Mouse (Mus musculus) hematopoietic multipotent progenitor cell, adult 10-12 weeks (in vitro differentiated cells): ENCODE data around the gene Gramd4. TPM values are rescaled to one million over a fixed set of nuclear protein-coding genes. Genes with fewer than 3 reads are reported as not detected.

ENCODE experiments used
- polyA plus RNA-seq: library from polyadenylated mRNA; stranded (reverse); fragments of >175 nt; gene quantifications from 2 replicates; pipeline ENCODE4 v1.2.3, GENCODE M21; 2012; ENCODE audit warnings: low replicate concordance

Gramd4 gene
- 35.3 and 45.5 TPM in 2 replicates for polyA plus RNA-seq

DNA sequence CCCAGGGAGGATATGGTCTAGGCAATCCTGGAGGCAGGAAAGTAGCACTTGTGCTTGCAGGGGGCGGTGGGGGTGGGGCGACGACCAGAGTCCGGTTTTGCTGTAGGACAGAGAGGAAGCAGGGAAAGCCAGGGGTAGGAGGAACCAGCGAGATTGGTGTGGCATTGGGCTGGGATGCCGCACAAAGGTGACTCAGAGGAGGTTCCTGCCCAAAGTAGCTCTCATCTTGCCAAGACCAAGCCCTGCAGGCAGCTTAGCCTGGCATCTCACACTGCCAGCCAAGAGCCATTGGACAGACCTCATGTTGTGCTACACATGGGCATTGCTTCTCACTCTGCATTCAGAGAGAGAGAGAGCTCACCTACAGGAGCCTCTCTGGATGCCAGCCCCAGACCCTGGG, at the start of gene Gramd4:
TSS of gene Gramd4 (plus strand) at position 283 of the 400 bp plus-strand sequence.

DNA sequence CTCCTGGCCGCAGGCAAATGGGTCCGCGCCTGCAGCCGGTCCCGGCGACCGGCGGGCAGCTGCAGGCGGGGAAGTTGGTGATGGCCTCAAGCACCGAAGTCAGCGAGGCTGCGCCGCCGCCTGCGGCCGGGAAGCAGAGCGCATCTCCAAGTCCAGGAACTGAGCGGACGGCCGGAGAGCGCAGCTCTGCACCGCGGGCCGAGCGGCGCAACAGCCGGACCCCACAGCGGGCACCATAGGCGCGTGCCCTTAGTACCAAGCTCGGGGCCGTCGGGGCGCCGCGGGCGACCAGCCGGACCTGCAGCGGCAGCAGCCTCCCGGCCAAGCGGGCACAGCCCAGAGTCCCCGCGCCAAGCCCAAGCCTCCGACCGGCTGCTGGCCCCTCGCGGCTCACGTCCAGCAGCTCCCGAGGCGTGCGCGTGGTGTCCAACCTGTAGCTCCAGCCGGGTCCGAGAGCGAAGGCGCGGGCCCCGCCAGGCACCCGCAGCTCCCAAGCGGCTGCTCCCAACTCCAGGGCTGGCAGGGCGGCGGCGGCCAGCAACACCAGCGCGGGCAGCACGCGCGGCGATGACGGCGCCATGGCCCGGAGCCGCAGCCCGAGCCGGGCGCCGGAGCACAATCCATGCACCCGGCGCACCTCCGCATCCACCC, 24.2 kb upstream of the Gramd4 start, which contains the start of gene Celsr1:
TSS of gene Celsr1 (minus strand) at position 587 of the 651 bp plus-strand sequence.

DNA sequence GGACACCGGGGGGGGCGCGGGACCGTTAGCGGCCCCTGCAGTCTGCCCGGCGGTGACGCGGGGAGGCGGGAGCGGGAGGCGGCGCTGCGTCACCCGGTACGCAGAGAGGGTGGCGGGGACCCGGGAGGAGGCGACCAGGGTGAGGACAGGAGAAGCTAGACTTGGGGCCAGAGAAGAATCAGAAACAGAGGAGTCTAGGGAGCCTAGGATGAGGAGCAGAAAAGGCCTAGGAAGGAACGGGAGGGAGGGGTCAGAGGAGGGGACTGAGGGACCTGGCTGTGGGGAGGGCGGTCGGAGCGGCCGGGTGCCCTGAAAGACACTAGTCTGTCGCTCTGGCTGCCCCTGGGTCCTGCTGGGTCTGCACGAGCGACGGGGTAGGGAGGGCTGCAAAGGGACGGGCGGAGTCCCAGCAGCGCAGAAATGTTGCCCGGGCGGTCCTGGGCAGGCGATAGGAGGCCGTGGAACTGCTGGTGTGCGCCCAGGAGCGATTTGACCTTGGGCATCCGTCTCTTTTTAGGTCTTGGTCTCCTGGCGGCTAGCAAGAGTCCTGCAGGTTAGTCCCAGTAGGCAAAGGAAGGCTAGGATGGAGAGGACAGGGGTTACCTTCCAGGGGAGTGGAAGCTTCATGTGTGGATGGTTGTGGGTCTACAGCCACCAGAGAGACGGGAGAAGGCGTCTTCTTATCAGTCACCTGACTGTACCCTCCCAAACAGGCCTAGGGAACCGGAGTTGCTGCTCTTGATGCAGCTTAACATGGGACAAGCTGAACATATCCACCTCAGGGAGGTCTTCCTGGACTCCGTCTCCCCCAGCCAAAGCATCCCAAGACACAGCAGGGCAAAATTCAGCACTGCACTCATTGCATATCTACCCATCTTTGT, 128.4 kb downstream of the Gramd4 start, which contains the start of gene Cerk:
TSS of gene Cerk (minus strand) at position 453 of the 881 bp plus-strand sequence.

Other genes starting within 250 kb of the Gramd4 start
- gene Cdpf1, start 246.0 kb upstream of the Gramd4 start, polyA plus RNA-seq, result 8.6 and 26.2 TPM in 2 replicates
- gene Pkdrej, start 236.0 kb upstream of the Gramd4 start, polyA plus RNA-seq, result 0.01 TPM in 1 of 2 replicates, not detected in the other
- 6.2 and 6.3 TPM in 2 replicates for gene Ttc38, start 225.4 kb upstream of the Gramd4 start, polyA plus RNA-seq
- 7.8 and 13.4 TPM in 2 replicates for gene Gtse1, start 197.9 kb upstream of the Gramd4 start, polyA plus RNA-seq
- gene Trmu, start 178.4 kb upstream of the Gramd4 start, polyA plus RNA-seq, result 18.4 and 47.2 TPM in 2 replicates
- 18.6 and 51.8 TPM in 2 replicates for gene Celsr1, start 23.9 kb upstream of the Gramd4 start, polyA plus RNA-seq
- gene Cerk, start 128.4 kb downstream of the Gramd4 start, polyA plus RNA-seq, result 41.1 and 61.6 TPM in 2 replicates
- 9.4 and 19.0 TPM in 2 replicates for gene Tbc1d22a, start 156.8 kb downstream of the Gramd4 start, polyA plus RNA-seq